Mouse (Mus musculus): ENCODE measurements around the gene Teddm2.
"Not testable (repeated sequence)": the region's sequence is repeated elsewhere in the genome, so short reads cannot be mapped to it uniquely, and the experiment has no call there.

Teddm2 gene

DNA sequence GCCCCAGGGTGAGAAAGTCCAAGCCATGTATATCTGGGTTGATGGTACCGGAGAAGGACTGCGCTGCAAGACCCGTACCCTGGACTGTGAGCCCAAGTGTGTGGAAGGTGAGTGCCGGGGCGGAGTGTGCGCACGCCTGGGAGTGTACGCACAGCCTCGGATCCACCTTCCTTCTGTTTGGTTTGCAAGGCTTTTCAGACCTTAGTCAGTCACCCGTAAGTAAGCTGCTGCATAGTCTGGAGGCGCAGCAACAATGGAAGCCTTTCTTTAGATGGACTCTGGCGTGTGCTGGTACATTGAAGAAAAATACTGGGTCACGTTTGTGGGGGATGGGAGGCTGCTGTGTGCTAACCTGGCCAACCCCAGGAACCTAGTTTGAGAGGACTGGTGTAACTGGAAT, 3.0 kb upstream of the Teddm2 start:
- DNase-seq = peak in 1 of 2 experiments; percentile 12

- peak; percentile 41 to 47 for DNase-seq
Measured at GRCm38 (mm10) chr1:153900860-153901730, 1.1 kb upstream of the Teddm2 start.

DNA sequence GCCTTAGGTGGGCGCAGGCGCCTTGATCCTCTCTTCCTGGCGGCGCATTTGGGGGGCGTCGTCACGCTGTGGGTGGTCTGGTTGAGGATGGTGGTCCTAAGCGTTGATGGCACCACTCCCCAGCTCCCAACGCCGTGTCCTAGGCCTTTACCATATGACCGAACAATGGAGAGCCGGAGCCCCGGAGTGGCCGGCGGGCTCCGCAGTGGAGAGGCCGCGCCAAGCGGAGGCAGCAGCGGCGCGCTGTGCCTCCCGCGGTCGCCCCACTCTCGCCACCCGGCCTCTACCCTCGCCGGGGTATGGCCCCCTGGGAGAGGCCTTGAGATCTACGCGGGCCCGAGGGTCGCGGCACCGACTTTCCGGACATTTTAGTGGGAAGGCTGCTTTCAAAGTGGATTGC, 353 bp upstream of the Teddm2 start:
- DNase-seq = no peak

DNA sequence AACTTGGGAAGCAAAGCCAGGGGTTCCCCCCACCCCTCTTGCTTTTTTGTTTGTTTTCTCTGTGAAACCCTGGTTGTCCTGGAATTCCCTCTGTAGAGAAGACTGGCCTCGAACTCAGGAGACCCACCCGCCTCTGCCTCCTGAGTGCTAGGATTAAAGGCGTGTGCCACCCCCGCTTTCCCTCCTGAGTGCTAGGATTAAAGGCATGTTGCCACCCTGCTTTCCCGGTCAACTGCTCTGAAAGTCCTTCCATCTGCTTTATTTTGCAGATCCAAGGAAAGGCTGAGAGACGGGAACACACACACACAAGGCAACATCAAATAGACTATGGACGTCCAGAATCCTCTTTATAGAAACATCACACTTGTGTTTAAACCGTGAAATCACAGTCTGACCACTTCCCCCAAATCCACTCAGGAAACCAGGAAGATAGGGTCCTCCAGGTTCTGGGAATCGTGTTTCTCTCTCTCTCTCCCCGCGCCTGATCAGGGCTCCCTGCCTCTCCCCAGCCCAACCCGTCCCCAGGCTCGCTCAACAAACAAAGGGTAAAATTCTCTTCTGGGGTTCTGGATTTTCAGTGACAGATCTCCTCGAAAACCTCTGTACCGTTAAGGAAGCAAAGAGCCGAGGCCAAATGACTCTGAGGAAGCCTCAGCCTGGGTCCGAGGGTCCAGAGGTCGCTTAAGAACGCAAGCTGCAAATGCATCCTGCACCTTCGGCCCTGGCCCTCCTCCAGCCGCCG, 868 bp downstream of the Teddm2 start:
- DNase-seq = peak in 1 of 2 experiments; percentile 44

DNA sequence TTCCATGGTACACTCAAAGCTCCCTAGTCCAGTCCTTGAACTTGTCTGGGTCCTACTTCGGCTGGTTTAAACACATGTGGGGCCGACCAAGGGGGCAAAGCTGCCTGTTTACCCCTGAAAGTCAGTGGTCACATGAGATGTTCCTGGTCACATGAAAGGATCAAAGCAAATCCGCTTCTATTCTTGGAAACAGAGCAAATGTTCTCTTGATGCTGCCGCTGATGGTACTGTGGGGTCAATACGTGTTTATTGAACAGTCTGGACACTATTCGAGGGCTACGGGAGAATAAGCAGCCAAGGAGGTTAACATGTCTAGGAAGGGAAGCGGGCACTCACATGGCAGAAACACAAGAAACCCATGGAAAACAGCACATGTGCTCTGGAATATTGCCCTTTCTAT, 2.8 kb downstream of the Teddm2 start:
- DNase-seq = no peak

DNA sequence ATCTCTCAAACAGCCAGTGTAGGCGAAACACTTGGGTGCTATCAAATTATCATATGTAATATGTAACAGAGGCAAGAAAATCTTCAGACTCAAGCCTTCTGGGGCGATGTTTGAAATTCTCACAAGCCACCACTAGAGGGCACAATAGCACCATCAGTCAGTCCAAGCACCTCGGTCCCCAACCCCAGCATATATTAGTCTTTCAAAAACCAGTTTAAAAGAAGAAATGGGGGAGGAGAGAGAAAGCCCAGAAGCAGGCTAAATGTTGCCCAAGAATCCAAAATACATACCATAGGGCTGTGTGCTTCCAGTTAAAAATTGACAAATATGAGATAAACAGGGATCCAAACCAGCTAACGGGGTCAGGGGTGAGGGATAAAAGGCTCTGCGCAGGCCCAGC, 5.0 kb downstream of the Teddm2 start:
- peak; percentile 84 to 89 for DNase-seq

DNA sequence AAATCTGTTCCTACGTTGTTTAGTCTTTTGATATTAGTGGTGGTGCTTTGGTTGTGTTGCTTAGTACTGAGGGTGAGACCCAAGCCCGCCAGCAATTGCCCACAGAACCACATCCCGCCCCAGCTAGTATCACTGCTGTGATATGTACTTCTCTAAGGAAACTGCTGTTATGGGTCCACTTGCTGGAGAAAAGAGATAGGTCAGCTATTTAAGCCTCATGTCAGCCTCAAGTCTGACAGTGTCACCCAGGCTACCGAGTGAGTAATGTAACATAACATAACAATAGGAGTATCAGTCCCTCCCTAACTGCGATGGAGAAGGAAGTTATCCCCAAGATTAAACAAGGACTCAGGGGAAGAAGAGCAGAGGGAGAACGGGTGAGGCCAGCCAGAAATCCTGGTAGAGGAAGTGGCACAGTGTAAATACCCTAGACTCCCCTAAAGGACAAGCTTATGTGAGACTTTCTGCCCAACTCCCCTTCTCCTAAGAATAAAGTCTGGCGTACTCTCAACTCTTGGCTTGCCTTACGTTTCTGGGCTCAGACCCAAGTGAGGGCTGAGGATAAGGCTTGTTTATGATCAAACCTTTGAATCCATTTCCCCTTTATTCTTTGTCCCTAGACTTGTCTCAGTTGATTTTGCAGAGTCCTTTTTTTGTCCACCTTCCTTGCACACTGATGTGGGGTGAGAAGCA, 5.7 kb downstream of the Teddm2 start:
- no peak for DNase-seq

GRCm38 (mm10) chr1:153893746-153894145, 6.3 kb downstream of the Teddm2 start:
- DNase-seq = no peak

DNA sequence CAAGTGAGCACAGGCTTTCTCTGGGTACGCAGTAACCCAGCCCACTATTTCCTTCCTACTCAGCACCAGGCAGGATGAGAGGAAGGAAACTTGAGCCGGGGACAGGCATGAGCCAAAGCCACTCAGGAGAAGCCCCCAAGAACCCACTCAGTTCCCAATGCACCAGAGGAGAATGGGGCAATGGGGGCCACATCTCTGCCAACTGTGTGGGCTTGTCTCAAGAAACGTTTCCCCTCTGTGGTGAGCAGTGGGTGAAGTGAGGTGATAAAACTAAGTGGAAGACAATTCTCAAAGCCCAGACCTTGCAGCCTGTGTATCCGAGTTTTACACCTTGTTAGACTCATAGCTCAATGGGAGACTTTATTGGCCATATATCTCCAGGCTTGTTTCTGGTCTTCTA, 8.6 kb downstream of the Teddm2 start, which contains the start of gene Teddm1a:
Teddm1a (plus strand) TSS at position 301 of the 400 bp plus-strand sequence.
- DNase-seq = no peak

DNA sequence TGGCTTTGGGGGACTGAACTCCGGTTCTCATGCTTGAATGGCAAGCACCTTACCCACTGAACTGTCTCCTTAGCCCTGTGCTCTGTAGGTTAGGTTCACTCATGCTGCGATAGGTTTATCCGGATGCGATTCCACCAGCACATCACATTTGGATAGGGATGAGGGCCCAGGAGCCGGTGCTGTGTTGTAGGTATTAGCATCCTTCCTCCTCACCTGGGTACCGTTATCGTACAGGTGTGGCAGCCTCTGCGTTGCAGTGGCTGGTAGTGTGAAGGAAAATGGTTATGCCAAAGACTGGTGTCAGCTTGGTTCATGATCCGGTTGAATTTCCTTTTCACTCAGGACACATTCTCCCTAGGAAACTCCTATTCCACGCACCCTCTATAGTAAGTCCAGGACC, 9.9 kb downstream of the Teddm2 start:
- no peak for DNase-seq

DNA sequence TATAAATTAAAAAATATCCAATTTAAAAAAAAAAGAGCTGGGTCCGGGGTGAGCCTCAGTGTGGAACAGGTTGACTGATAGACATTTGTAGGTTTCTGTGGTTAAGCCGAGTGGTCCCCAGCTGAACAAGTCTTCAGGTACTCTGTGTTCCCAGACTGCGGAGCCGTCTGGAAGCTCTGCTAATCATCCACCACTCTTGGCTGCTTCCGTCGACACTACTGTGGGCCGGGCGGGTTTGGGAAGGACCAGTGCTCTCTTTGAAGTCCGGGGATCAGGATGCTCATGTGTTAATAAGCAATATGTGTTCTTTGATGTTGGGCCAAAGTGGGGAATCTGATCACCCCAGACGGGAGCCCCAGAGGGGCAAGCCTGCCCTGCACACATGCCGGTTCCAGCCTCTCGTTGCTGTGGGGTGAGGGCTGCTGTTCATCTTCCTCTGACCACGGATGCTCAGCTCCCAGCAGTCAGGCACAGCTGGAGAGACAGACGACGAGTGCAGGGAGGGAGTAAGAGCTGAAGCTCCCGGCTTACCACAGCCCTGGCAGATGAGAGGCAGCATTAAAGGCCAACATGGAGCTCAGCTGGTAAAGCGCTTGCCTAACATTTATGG, 13.9 kb downstream of the Teddm2 start:
- DNase-seq = no peak

DNA sequence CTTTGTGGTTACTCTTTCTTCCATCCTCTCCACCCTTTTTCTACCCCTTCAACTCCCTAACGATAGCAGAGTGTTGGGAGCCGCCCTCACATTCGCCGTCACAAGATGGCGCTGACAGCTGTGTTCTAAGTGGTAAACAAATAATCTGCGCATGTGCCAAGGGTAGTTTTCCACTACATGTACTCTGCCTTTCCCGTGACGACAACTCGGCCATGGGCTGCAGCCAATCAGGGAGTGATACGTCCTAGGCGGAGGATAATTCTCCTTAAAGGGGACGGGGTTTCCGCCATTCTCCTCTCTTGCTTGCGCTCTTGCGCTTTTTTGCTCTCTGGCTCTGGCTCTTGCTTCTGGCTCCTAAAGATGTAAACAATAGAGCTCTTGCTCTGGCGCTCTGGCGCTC, 19.6 kb downstream of the Teddm2 start:
- DNase-seq = not testable (repeated sequence)

DNA sequence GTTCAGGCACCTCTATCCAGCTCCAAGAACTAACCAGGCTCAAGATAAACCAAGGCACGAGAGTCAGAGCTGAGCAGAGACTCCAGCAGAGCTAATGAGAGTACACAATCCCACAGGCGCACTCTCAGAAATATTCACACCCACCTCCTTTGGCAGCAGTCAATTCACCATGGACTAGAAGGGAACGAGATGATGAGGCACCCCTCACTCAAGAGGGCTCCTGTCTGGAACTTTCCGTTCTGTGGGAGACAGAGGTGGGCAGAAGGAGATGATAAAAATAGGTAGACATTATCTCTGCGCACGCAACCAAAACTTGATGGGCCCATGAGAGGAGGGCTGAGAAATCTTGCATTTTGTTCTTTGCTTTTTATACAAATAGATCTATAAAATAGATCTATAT, 26.0 kb downstream of the Teddm2 start, which contains the start of gene Teddm1b:
Teddm1b (plus strand) TSS at position 301 of the 400 bp plus-strand sequence.
- no peak for DNase-seq

DNA sequence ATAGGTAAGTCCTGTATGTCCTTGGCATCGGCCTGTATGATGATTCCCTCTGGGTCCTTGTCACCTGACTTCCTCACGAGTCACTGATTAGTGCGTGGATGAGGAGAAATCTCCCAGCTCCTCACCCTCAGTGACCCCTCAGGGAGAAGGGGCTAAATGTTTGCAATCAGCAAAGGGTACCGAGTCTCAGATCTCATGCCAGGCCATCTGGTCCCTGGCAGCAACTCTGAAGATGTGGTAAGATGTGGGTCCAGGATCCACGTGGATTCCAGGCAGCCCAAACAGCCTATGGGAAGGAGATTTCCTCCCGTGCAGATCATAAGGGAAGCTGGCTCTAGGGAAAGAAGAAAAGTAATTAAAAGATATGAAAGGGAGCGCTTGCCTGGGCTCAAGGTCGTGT, 44.1 kb downstream of the Teddm2 start:
- peak; percentile 47 to 54 for DNase-seq

DNA sequence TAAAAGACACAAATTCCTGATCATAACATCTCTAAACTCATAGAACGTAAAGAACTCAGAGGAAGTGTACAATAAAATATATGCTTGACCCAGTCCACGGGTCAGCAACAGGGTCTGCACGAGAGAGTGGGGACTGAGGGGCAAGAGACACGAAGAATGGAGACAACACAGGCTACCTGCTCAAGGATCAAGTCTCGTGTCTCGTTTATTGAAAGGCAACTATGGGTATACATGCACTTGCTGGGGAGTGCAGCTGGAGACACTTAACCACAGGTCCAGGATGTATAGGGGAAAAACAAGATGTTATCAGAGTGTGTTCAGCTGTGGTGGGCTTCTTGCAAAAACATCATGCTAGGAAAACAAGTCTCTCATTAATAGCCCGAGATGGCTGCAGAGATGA, 47.3 kb downstream of the Teddm2 start:
- not testable (repeated sequence) for DNase-seq

- peak; percentile 5 to 25 for DNase-seq
Measured at GRCm38 (mm10) chr1:153846867-153847266, 53.2 kb downstream of the Teddm2 start.

- DNase-seq = no peak
Measured at GRCm38 (mm10) chr1:153846420-153846819, 53.6 kb downstream of the Teddm2 start.

GRCm38 (mm10) chr1:153844042-153844441, 56.0 kb downstream of the Teddm2 start, which contains the start of gene Rgsl1:
Gene Rgsl1, minus strand, starts transcription at chr1:153844142.
- no peak for DNase-seq

GRCm38 (mm10) chr1:153842121-153842740, 57.8 kb downstream of the Teddm2 start:
- DNase-seq = no peak

DNA sequence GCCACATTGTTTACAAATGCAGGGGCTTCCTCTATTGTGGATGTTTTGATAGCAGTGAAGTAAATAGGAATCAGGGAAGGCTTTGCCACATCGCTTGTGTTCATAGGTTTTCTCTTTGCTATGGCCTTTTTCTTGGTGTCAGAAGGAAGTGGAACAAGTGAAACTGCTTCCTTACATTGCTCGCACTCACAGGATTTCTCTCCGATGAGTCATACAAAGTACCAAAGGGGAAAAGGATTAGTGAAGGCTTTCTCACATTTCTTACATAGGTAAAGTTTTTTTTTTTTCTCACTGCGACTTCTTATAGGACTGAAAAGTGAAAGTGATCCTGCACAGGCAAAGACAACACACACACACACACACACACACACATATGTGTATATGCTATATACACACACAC, 64.0 kb downstream of the Teddm2 start:
- no peak for DNase-seq

DNA sequence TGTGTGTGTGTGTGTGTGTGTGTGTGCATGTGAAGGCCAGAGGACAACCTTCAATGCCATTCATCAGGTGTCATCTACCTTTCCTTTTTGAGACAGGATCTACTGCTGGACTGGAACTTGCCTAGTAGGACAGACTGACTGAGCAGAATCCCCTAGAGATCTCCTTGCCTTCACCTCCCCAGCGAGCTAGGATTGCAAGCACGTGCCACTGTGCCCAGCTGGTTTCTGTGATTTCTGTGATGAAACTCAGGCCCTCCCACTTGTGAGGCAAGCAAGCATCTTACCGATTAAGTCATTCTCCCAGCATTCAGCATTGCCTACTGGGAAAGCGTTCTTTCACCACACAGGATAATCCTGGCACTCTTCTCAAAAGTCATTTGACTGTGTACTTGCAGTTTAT, 69.3 kb downstream of the Teddm2 start:
- DNase-seq = no peak

DNA sequence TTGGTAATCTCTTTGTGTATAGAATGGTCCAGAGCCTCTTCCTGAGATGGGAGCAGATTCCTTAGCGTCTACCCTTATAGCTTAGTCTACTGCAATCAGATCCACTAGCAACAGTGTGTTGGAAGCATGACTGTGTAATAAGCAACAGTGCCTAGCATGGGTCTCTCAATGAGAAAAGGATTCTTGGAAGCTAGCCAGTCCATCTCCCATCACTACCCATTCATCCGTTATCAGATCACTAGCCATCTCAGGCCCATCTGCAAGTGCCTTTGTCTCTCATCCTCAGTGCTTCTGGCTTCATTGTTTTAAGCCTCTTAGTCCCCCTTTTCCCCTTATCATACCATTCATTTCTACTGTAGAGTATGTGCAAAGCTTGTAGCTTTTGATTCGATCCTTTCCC, 79.8 kb downstream of the Teddm2 start:
- DNase-seq = peak; percentile 20 to 64
